Mouse (Mus musculus) small intestine, adult 2 months (tissue): Measurements from ENCODE around the gene Slc35b2. TPM values are rescaled to one million over a fixed set of nuclear protein-coding genes. Genes with fewer than 3 reads are reported as not detected.

Source experiments
- H3K27ac ChIP-seq: fragments of 200-500 bp; 2 replicates; pipeline ENCODE4 v1.5.1; 2012; ENCODE audit warnings: low read depth, low read length, control low read depth, inconsistent platforms; ENCODE audit not compliant: insufficient read depth
- H3K27me3 ChIP-seq: fragments of 200-500 bp; 2 replicates; pipeline ENCODE4 v1.6.1; 2012; ENCODE audit warnings: mild to moderate bottlenecking, moderate library complexity, low read length, inconsistent platforms; ENCODE audit not compliant: control insufficient read depth, insufficient read depth
- H3K36me3 ChIP-seq: fragments of 200-500 bp; 2 replicates; pipeline ENCODE4 v1.6.1; 2012; ENCODE audit warnings: mild to moderate bottlenecking, low read length, control low read depth, inconsistent platforms; ENCODE audit not compliant: control insufficient read depth, insufficient read depth
- H3K4me1 ChIP-seq: fragments of 200-500 bp; 2 replicates; pipeline ENCODE4 v1.6.1; 2012; ENCODE audit warnings: low read length, inconsistent platforms, mixed read lengths; ENCODE audit not compliant: control insufficient read depth, insufficient read depth, insufficient read length
- H3K4me3 ChIP-seq: fragments of 200-500 bp; 2 replicates; pipeline ENCODE4 v1.5.1; 2012; ENCODE audit warnings: low read depth, mild to moderate bottlenecking, control low read depth, inconsistent platforms, low read length, moderate library complexity
- CTCF ChIP-seq: fragments of 200-500 bp; IDR thresholded peaks from 2 replicates; pipeline ENCODE4 v1.5.1; 2012; ENCODE audit warnings: low read depth, mild to moderate bottlenecking, control low read depth, inconsistent platforms, low read length, moderate library complexity, mixed read lengths; ENCODE audit not compliant: insufficient replicate concordance, insufficient read length; ENCODE audit errors: extremely low read depth
- POLR2A ChIP-seq: fragments of 200-500 bp; IDR thresholded peaks from 2 replicates; pipeline ENCODE4 v1.6.1; 2012; ENCODE audit warnings: low read depth, mild to moderate bottlenecking, control low read depth, inconsistent platforms, low read length, moderate library complexity
- WGBS: fragments of 180-500 bp; shearing (Covaris S2); methylation state at CpG from one replicate; pipeline ENCODE4 v1.1.7; 2018; 5-methylcytosine and 5-hydroxymethylcytosine counted together
- polyA plus RNA-seq: library from polyadenylated mRNA; depleted of rRNA; stranded (reverse); fragments of >200 nt; gene quantifications from 2 replicates; pipeline ENCODE4 v1.2.3, GENCODE M21; 2012

Slc35b2 gene
- polyA plus RNA-seq, 1 experiment: 98.2 TPM

- no peak for TF ChIP-seq POLR2A
- no peak for TF ChIP-seq CTCF
- Histone ChIP-seq H3K27me3 (no peaks in the 10 kb centered on the region), H3K4me3 (no peak overlapping the region), H3K4me1 (peaks cover 30% of the 10 kb centered on the region), H3K36me3 (no peaks in the 10 kb centered on the region), H3K27ac (peak overlapping the region; percentile 61; the same call in 1 of the 2 replicates)
- WGBS: 11% methylated on average over 3 of the region's 3 CpGs
These were observed 34.1 kb downstream of the Slc35b2 start for GRCm38 (mm10) chr17:45597787-45598186.

- H3K4me1 ChIP-seq: peaks cover 26% of the 10 kb centered on the region
These were observed 34.7 kb downstream of the Slc35b2 start for GRCm38 (mm10) chr17:45598376-45598775.

GRCm38 (mm10) chr17:45598891-45599290, 35.2 kb downstream of the Slc35b2 start:
- WGBS: 14% methylated on average over 3 of the region's 3 CpGs
- no peak for TF ChIP-seq POLR2A
- no peak for TF ChIP-seq CTCF

More at GRCm38 (mm10) chr17:45598376-45598775, 34.7 kb downstream of the Slc35b2 start:
- Histone ChIP-seq H3K27ac (peak overlapping the region; percentile 61), H3K36me3 (no peaks in the 10 kb centered on the region), H3K27me3 (no peaks in the 10 kb centered on the region), H3K4me3 (no peak overlapping the region)
- WGBS: 52% methylated on average over 2 of the region's 2 CpGs
- TF ChIP-seq CTCF: no peak

GRCm38 (mm10) chr17:45599446-45600242, 36.0 kb downstream of the Slc35b2 start, which contains the start of gene Slc29a1:
Gene Slc29a1, minus strand, starts transcription at chr17:45599606.
- WGBS: 20% methylated on average over 32 of the region's 32 CpGs
- Histone ChIP-seq H3K27ac (peak within 1 kb of the TSS; percentile 61), H3K36me3 (no peaks in the 10 kb centered on the region), H3K4me3 (peak within 1 kb of the TSS; percentile 54), H3K27me3 (no peaks in the 10 kb centered on the region), H3K4me1 (peaks cover 21% of the 10 kb centered on the region)
- TF ChIP-seq CTCF (no peak), POLR2A (0 out of 2 replicates have a peak, but pooled peaks have one; percentile 7)

More at GRCm38 (mm10) chr17:45598891-45599290, 35.2 kb downstream of the Slc35b2 start:
- no peaks in the 10 kb centered on the region for H3K27me3 ChIP-seq
- H3K36me3 ChIP-seq: no peaks in the 10 kb centered on the region
- peaks cover 21% of the 10 kb centered on the region for H3K4me1 ChIP-seq
- peak overlapping the region; percentile 61 for H3K27ac ChIP-seq
- peak overlapping the region; percentile 54 for H3K4me3 ChIP-seq

- 83% methylated on average over 8 of the region's 8 CpGs for WGBS
These were observed 36.6 kb downstream of the Slc35b2 start for GRCm38 (mm10) chr17:45600267-45600666.

GRCm38 (mm10) chr17:45601325-45601724, 37.7 kb downstream of the Slc35b2 start:
- WGBS: 44% methylated on average over 22 of the region's 22 CpGs
- no peak for TF ChIP-seq POLR2A
- TF ChIP-seq CTCF: no peak
- H3K27me3 ChIP-seq: no peaks in the 10 kb centered on the region
- H3K4me1 ChIP-seq: peaks cover 14% of the 10 kb centered on the region
- no peaks in the 10 kb centered on the region for H3K36me3 ChIP-seq
- H3K27ac ChIP-seq: no peak overlapping the region
- H3K4me3 ChIP-seq: 0 out of 2 replicates have a peak overlapping the region, but pooled peaks have one; percentile 1

More at GRCm38 (mm10) chr17:45600267-45600666, 36.6 kb downstream of the Slc35b2 start:
- peaks cover 18% of the 10 kb centered on the region for H3K4me1 ChIP-seq
- no peak overlapping the region for H3K27ac ChIP-seq
- no peaks in the 10 kb centered on the region for H3K27me3 ChIP-seq
- no peaks in the 10 kb centered on the region for H3K36me3 ChIP-seq
- no peak overlapping the region for H3K4me3 ChIP-seq
- TF ChIP-seq CTCF (no peak), POLR2A (no peak)

- Histone ChIP-seq H3K27me3 (no peaks in the 10 kb centered on the region), H3K36me3 (no peaks in the 10 kb centered on the region), H3K4me3 (0 out of 2 replicates have a peak within 1 kb of the TSS, but pooled peaks have one; percentile 1), H3K27ac (no peak within 1 kb of the TSS), H3K4me1 (peaks cover 13% of the 10 kb centered on the region)
- TF ChIP-seq CTCF (no peak), POLR2A (no peak)
- WGBS: 41% methylated on average over 6 of the region's 6 CpGs
These were observed 38.2 kb downstream of the Slc35b2 start, which contains the start of gene Mymx for GRCm38 (mm10) chr17:45601877-45602304. Gene Mymx, minus strand, starts transcription at chr17:45602102.
